Mouse (Mus musculus) spleen, postnatal 0 days (tissue): ENCODE data around the gene Ccl22. TPM values are rescaled to one million over a fixed set of nuclear protein-coding genes. Genes with fewer than 3 reads are reported as not detected.

Experiments used
- polyA plus RNA-seq: library from polyadenylated mRNA; unstranded; fragments of >200 nt; fragmentation: Nextera tagmentation; extraction: Ambion mirVana; gene quantifications from 2 replicates; pipeline ENCODE4 v1.2.1, GENCODE M21; 2015

The Ccl22 gene
- 0.28 and 0.57 TPM in 2 replicates for polyA plus RNA-seq

GRCm38 (mm10) chr8:94745476-94746184 is at the start of gene Ccl22:
Gene Ccl22, plus strand, starts transcription at chr8:94745590.

GRCm38 (mm10) chr8:94695994-94696384 is 49.4 kb upstream of the Ccl22 start, which contains the start of gene Pllp:
Gene Pllp, minus strand, starts transcription at chr8:94696278.

GRCm38 (mm10) chr8:94771941-94772670 is 26.7 kb downstream of the Ccl22 start, which contains the start of gene Cx3cl1:
Gene Cx3cl1, plus strand, starts transcription at chr8:94772009.

Other genes with a start within 250 kb of the Ccl22 start
- gene Cpne2, start 212.6 kb upstream of the Ccl22 start, polyA plus RNA-seq, result 8.8 and 9.5 TPM in 2 replicates
- gene Rspry1, start 143.7 kb upstream of the Ccl22 start, polyA plus RNA-seq, result 20.9 and 23.0 TPM in 2 replicates
- 44.7 and 46.2 TPM in 2 replicates for gene Fam192a, start 143.6 kb upstream of the Ccl22 start, polyA plus RNA-seq
- 63.1 and 63.7 TPM in 2 replicates for gene Arl2bp, start 79.0 kb upstream of the Ccl22 start, polyA plus RNA-seq
- gene Pllp, start 49.3 kb upstream of the Ccl22 start, polyA plus RNA-seq, result 0.13 and 0.18 TPM in 2 replicates
- 0.55 and 0.69 TPM in 2 replicates for gene Cx3cl1, start 26.4 kb downstream of the Ccl22 start, polyA plus RNA-seq
- 0.74 and 1.0 TPM in 2 replicates for gene Ccl17, start 64.9 kb downstream of the Ccl22 start, polyA plus RNA-seq
- gene Coq9, start 92.7 kb downstream of the Ccl22 start, polyA plus RNA-seq, result 41.9 and 42.7 TPM in 2 replicates
- gene Ciapin1, start 92.8 kb downstream of the Ccl22 start, polyA plus RNA-seq, result 72.3 and 74.2 TPM in 2 replicates
- 91.9 and 94.6 TPM in 2 replicates for gene Polr2c, start 111.9 kb downstream of the Ccl22 start, polyA plus RNA-seq
- 7.4 and 9.2 TPM in 2 replicates for gene Dok4, start 130.7 kb downstream of the Ccl22 start, polyA plus RNA-seq
- 5.9 and 8.1 TPM in 2 replicates for gene Ccdc102a, start 172.5 kb downstream of the Ccl22 start, polyA plus RNA-seq
- 0.53 and 0.80 TPM in 2 replicates for gene Adgrg5, start 178.1 kb downstream of the Ccl22 start, polyA plus RNA-seq
- 37.9 and 40.2 TPM in 2 replicates for gene Adgrg1, start 229.2 kb downstream of the Ccl22 start, polyA plus RNA-seq